Mouse (Mus musculus): ENCODE data around the gene Duxf3. TPM values are rescaled to one million over a fixed set of nuclear protein-coding genes. Genes with fewer than 3 reads are reported as not detected.

The Duxf3 gene
- total RNA-seq, 1 experiment from 2014 or later: not detected

Other genes starting within 250 kb of the Duxf3 start
- not detected in 2 replicates for gene AW822073, start 7.7 kb downstream of the Duxf3 start, total RNA-seq (2017)
- gene Gm4981, start 4.0 kb upstream of the Duxf3 start, total RNA-seq (2017): not detected in 2 replicates
- 41.5 and 75.5 TPM in 2 replicates for gene Gcc2, start 22.8 kb upstream of the Duxf3 start, total RNA-seq (2017)
- gene Lims1, start 90.8 kb upstream of the Duxf3 start, total RNA-seq (2017): 77.5 and 123 TPM in 2 replicates
- 235 and 238 TPM in 2 replicates for gene Ranbp2, start 214.2 kb upstream of the Duxf3 start, total RNA-seq (2017)